Mouse (Mus musculus) kidney, embryonic 16.5 days (tissue): ENCODE data around the gene Inhbe. TPM values are rescaled to one million over a fixed set of nuclear protein-coding genes. Genes with fewer than 3 reads are reported as not detected.

ENCODE experiments used
- ATAC-seq: fragments of 200-750 bp; cut with Nextera tagmentation; 2 replicates; pipeline ENCODE4 v1.8.0; 2017; ENCODE audit warnings: moderate TSS enrichment; ENCODE audit not compliant: low FRiP score, low TSS enrichment
- H3K27ac ChIP-seq: fragments of 300-500 bp; sonication (generic); 2 replicates; pipeline ENCODE4 v1.5.1; 2014; ENCODE audit warnings: low read length
- H3K27me3 ChIP-seq: fragments of 300-500 bp; sonication (generic); 2 replicates; pipeline ENCODE4 v1.6.1; 2014; ENCODE audit warnings: low read length, control low read depth, mixed read lengths; ENCODE audit not compliant: insufficient read depth
- H3K36me3 ChIP-seq: fragments of 300-500 bp; sonication (generic); 2 replicates; pipeline ENCODE4 v1.6.1; 2014; ENCODE audit warnings: low read length, control low read depth, mixed read lengths; ENCODE audit not compliant: insufficient read depth
- H3K4me1 ChIP-seq: fragments of 300-500 bp; sonication (generic); 2 replicates; pipeline ENCODE4 v1.6.1; 2014; ENCODE audit warnings: low read length, control low read depth, mixed read lengths; ENCODE audit not compliant: insufficient read depth
- H3K4me2 ChIP-seq: fragments of 300-500 bp; sonication (generic); replicated peaks from 2 replicates; pipeline ENCODE4 v1.6.1; 2014; ENCODE audit warnings: low read depth, low read length
- H3K4me3 ChIP-seq: fragments of 300-500 bp; sonication (generic); 2 replicates; pipeline ENCODE4 v1.5.1; 2014; ENCODE audit warnings: mild to moderate bottlenecking, low read length
- H3K9ac ChIP-seq: fragments of 300-500 bp; sonication (generic); replicated peaks from 2 replicates; pipeline ENCODE4 v1.6.1; 2014; ENCODE audit warnings: low read length
- H3K9me3 ChIP-seq: fragments of 300-500 bp; sonication (generic); 2 replicates; pipeline ENCODE4 v1.6.1; 2016; ENCODE audit warnings: low read length, control low read depth
- WGBS: fragments of 180-500 bp; shearing (Covaris S2); extraction: QIAGEN DNeasy Blood & Tissue Kit; methylation state at CpG from one replicate; pipeline ENCODE4 v1.1.7; 2014; 5-methylcytosine and 5-hydroxymethylcytosine counted together
- polyA plus RNA-seq: library from polyadenylated mRNA; unstranded; fragments of >200 nt; fragmentation: Nextera tagmentation; extraction: Ambion mirVana; gene quantifications from 2 replicates; pipeline ENCODE4 v1.2.1, GENCODE M21; 2015

Inhbe gene
- polyA plus RNA-seq, 1 experiment from 2014 or later = not detected

- Histone ChIP-seq H3K27ac (no peak overlapping the region), H3K4me2 (no peak overlapping the region), H3K36me3 (peaks cover 83% of the 10 kb centered on the region), H3K4me1 (no peaks in the 10 kb centered on the region), H3K9ac (no peak overlapping the region), H3K9me3 (no peaks in the 10 kb centered on the region), H3K4me3 (no peak overlapping the region), H3K27me3 (no peaks in the 10 kb centered on the region)
- ATAC-seq = no peak
- 95% methylated on average over 6 of the region's 6 CpGs for WGBS
These were observed 53.9 kb downstream of the Inhbe start for GRCm38 (mm10) chr10:127300361-127300760.

Other genes starting within 250 kb of the Inhbe start
- gene Os9, start 233.3 kb downstream of the Inhbe start, polyA plus RNA-seq = 106 and 110 TPM in 2 replicates
- gene B4galnt1, start 189.2 kb downstream of the Inhbe start, polyA plus RNA-seq = 7.2 and 10.1 TPM in 2 replicates
- 2.7 and 4.4 TPM in 2 replicates for gene Slc26a10, start 173.8 kb downstream of the Inhbe start, polyA plus RNA-seq
- 47.8 and 53.8 TPM in 2 replicates for gene Arhgef25, start 164.3 kb downstream of the Inhbe start, polyA plus RNA-seq
- gene Dtx3, start 158.7 kb downstream of the Inhbe start, polyA plus RNA-seq = 115 and 125 TPM in 2 replicates
- 50.9 and 52.2 TPM in 2 replicates for gene Pip4k2c, start 142.8 kb downstream of the Inhbe start, polyA plus RNA-seq
- 0.76 and 1.7 TPM in 2 replicates for gene Kif5a, start 91.1 kb downstream of the Inhbe start, polyA plus RNA-seq
- gene Dctn2, start 88.0 kb downstream of the Inhbe start, polyA plus RNA-seq = 206 and 212 TPM in 2 replicates
- 13.3 and 14.8 TPM in 2 replicates for gene Mbd6, start 65.4 kb downstream of the Inhbe start, polyA plus RNA-seq
- gene Mars, start 42.6 kb downstream of the Inhbe start, polyA plus RNA-seq = 115 and 123 TPM in 2 replicates
- gene Arhgap9, start 32.4 kb downstream of the Inhbe start, polyA plus RNA-seq = 2.5 and 2.6 TPM in 2 replicates
- gene Gli1, start 12.4 kb downstream of the Inhbe start, polyA plus RNA-seq = 7.5 and 9.5 TPM in 2 replicates
- 0.09 and 0.24 TPM in 2 replicates for gene Inhbc, start 16.0 kb upstream of the Inhbe start, polyA plus RNA-seq
- gene R3hdm2, start 25.9 kb upstream of the Inhbe start, polyA plus RNA-seq = 28.1 and 29.0 TPM in 2 replicates
- 0.85 and 1.9 TPM in 2 replicates for gene Stac3, start 147.3 kb upstream of the Inhbe start, polyA plus RNA-seq
- gene Ndufa4l2, start 160.6 kb upstream of the Inhbe start, polyA plus RNA-seq = 74.4 and 77.3 TPM in 2 replicates
- gene Shmt2, start 168.0 kb upstream of the Inhbe start, polyA plus RNA-seq = 119 and 123 TPM in 2 replicates
- gene Nxph4, start 180.1 kb upstream of the Inhbe start, polyA plus RNA-seq = 1.8 and 2.3 TPM in 2 replicates